Mouse (Mus musculus): ENCODE data around the gene Col12a1.
"Not testable (repeated sequence)": the region's sequence is repeated elsewhere in the genome, so short reads cannot be mapped to it uniquely, and the experiment has no call there.

Gene Col12a1

GRCm38 (mm10) chr9:79689771-79690535, 28.7 kb downstream of the Col12a1 start:
- in situ Hi-C loops (cut with MboI, MseI), result no loop called here

DNA sequence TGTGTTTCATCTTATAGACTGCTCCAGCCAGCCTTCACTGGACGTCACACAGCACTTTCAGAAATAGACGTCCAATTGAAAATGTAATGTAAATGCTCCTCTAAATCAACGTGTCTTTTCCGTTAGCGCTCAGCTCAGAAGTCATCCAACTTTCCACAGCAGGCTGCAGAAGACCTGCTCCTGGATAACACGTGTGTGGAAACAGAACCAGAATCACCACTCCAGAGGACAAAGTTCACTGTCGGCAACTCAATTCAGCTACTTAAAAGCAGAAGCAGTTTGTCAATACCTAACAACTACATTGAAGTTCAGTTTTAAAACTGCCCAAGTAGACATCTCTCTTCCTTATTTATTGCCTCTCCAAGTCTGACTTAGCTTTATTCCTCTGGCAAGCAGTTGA, 29.3 kb downstream of the Col12a1 start:
- in situ Hi-C loops (cut with MboI, MseI), result no loop called here

GRCm38 (mm10) chr9:79687227-79687626, 31.4 kb downstream of the Col12a1 start:
- in situ Hi-C loops (cut with MboI, MseI), result no loop called here

DNA sequence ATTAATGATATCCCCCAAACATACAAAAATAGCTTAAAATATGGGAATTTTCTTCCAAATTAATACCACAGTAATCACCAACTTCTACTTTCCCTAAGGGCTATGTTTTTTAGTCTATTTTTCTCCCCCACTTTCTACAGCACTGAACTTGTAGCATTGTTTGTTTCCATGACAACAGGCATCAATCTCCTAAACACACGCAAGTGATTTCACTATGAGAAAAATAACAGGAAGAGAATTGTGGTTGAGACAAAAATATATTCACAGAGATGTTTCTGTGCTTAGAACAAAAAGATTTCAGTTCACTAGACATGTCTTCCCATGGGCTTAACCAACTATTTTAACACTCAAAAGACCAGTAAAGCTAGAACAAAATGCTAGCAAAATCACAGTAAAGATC, 32.6 kb downstream of the Col12a1 start:
- in situ Hi-C loops (cut with MboI, MseI), result no loop called here

GRCm38 (mm10) chr9:79680453-79681240, 38.0 kb downstream of the Col12a1 start:
- in situ Hi-C loops (cut with MboI, MseI), result no loop called here

DNA sequence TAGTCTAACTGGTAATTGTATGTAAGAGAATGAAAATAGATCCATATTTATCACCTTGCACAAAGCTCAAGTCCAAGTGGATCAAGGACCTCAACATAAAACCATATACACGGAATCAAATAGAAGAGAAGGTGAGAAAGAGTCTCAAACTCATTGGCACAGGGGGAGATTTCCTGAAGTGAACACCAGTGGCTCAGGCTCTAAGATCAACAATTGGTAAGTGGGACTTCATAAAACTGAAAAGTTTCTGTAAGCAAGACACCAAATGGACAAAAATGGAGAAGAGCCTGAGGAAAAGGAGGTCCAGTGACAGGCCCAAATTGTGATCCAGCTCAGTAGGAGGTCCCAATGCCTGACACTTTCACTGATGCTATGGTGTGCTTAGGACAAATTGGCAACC, 49.8 kb downstream of the Col12a1 start:
- in situ Hi-C loops (cut with MboI, MseI), result not testable (repeated sequence)

GRCm38 (mm10) chr9:79653327-79654150, 65.1 kb downstream of the Col12a1 start:
- in situ Hi-C loops (cut with MboI, MseI), result no loop called here

GRCm38 (mm10) chr9:79648587-79648986, 70.0 kb downstream of the Col12a1 start:
- in situ Hi-C loops (cut with MboI, MseI), result no loop called here

- in situ Hi-C loops (cut with MboI, MseI), result no loop called here
Measured at GRCm38 (mm10) chr9:79645757-79646156, 72.9 kb downstream of the Col12a1 start.

DNA sequence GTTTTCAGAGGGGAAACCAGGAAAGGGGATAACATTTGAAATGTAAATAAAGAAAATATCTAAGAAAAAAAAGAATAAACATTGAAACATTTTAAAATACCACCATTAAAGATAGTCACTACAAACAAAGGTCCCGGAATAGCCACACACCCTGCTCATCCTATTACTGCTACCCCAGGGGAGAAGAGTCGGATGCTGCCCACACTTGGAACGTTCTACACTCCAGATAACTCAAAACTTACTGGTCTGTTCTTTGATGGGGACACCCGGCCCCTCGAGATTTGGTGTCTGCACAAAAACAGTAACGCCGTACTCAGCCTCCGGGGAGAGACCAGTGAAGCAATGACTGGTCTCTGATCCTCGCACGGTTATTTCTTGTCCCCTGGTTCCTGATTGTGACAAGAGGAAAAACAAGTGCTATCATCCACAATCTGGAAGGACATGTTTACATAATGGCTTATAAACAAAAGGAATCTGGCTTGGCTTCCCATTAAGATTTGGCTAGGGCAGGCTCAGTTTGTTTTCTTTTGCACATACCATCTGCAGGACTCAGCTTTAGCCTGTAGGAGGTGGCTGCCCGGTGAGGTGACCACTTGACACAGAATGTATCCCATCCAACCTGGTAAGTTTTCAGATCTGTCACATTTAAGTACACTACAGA, 79.1 kb downstream of the Col12a1 start:
- in situ Hi-C loops (cut with MboI, MseI), result no loop called here

- in situ Hi-C loops (cut with MboI, MseI), result no loop called here
Measured at GRCm38 (mm10) chr9:79637879-79638278, 80.8 kb downstream of the Col12a1 start.

GRCm38 (mm10) chr9:79634076-79634475, 84.6 kb downstream of the Col12a1 start:
- in situ Hi-C loops (cut with MboI, MseI), result no loop called here

DNA sequence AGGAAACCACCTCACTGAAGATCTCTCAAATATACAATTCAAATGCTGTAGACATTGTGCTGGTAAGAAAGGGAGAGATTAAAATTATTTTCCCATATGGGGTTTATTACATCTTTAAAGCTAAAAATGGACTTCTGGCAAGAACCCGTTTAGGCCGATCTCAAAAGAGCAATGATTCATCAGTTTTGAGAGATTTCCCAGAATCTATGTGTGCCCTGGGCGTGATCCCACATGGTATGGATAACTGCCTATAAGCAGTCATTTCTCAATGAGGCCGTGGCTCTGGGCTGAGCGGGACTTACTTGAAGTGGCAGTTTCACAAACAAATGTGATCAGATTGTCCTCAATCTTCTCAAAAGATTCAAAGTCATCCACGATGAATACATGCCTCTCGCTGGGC, 87.4 kb downstream of the Col12a1 start:
- in situ Hi-C loops (cut with MboI, MseI), result no loop called here

DNA sequence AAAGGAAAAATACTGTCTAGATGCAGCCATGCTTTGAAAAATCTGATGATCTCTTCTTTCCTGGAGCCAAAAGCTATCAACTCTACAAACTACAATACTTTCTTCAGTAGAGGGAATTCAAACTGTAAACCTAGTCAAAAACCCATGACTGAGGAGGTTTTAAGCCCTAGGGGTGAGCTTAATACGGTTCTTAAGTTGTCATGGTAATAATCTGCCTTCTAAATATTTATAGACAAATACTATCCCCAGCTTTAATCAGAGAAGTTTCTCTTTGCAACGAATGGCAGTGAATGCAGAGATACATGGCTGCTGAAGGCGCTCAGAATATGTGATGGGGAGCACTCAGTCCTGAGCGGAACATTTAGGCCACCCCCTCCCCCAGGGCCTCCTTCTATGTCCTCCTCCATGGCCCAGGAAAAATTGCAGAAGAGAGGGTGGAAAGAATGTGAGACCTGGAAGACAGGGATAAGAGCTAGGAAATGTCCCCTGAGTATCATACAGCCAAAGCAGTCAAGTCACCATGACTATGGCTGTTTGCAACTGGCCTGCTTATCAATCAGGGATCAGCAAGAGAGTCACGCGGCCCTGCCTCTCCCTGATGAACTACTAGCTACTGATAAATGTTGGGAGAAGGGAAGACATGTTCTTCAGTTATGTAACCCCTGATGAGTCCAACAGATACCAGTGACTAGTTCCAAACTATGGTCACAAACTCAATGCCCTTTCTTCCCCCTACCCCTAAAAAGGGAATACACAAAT, 99.6 kb downstream of the Col12a1 start:
- in situ Hi-C loops (cut with MboI, MseI), result loop anchor here (5.0 kb wide), 1 partner anchor 103 kb away; no protein-coding TSS in a partner anchor

- in situ Hi-C loops (cut with MboI, MseI), result loop anchor here (5.0 kb wide), 1 partner anchor 105 kb away; no protein-coding TSS in a partner anchor
Measured at GRCm38 (mm10) chr9:79617336-79617735, 101.3 kb downstream of the Col12a1 start.

- in situ Hi-C loops (cut with MboI, MseI), result loop anchor here (5.0 kb wide), 1 partner anchor 106 kb away; no protein-coding TSS in a partner anchor
Measured at GRCm38 (mm10) chr9:79616040-79616439, 102.6 kb downstream of the Col12a1 start.

DNA sequence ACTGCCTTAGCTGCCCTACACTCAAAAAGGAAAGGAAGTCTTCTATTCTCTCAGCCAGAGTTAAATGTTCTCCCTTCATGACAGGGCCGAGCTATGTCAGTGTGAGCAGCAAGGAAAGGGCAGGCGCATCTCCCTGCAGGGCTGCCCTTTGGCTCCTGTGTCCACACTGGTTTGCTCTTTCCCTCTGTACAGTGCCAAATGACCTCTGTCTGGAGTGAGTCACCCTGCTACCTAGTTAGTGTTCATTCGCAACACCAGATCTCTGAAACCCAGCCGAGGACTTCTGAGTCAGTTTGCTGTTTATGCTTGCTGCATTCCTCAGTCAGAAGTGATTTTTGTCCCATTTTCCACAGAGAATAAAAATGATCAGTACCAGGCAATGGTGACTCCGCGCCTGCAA, 108.3 kb downstream of the Col12a1 start:
- in situ Hi-C loops (cut with MboI, MseI), result no loop called here

GRCm38 (mm10) chr9:79609661-79610060, 109.0 kb downstream of the Col12a1 start:
- in situ Hi-C loops (cut with MboI, MseI), result no loop called here

DNA sequence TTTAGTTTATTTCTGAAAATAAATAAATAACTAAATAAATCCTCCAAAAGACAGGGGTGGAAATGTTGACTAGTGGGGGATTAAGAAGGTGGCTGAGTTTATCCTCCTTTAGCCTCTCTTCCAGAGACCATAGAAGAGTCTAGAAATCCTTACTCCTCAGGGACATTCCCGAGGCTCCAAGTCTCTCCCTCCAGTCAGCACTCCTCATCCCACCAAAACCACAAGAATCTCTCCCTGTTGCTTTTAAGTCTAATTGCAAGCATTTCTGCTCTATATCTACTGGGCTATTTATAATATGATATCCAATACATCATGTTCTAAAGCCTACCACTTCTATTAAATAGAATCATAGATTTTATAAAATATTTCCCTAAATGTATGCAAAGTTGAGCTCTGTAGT, 109.8 kb downstream of the Col12a1 start:
- in situ Hi-C loops (cut with MboI, MseI), result no loop called here

GRCm38 (mm10) chr9:79608062-79608531, 110.5 kb downstream of the Col12a1 start:
- in situ Hi-C loops (cut with MboI, MseI), result no loop called here
